Mouse (Mus musculus) stomach, embryonic 16.5 days (tissue): Measurements from ENCODE around the gene Gpr19. TPM values are rescaled to one million over a fixed set of nuclear protein-coding genes. Genes with fewer than 3 reads are reported as not detected.

Experiments used
- ATAC-seq: fragments of 200-750 bp; cut with Nextera tagmentation; 2 replicates; pipeline ENCODE4 v1.8.0; 2017; ENCODE audit warnings: moderate number of reproducible peaks, moderate TSS enrichment; ENCODE audit not compliant: insufficient read depth, low FRiP score
- H3K27ac ChIP-seq: fragments of 300-500 bp; sonication (generic); 2 replicates; pipeline ENCODE4 v1.5.1; 2014; ENCODE audit warnings: low read length
- H3K27me3 ChIP-seq: fragments of 300-500 bp; sonication (generic); 2 replicates; pipeline ENCODE4 v1.6.1; 2014; ENCODE audit warnings: low read length, control low read depth, mixed read lengths; ENCODE audit not compliant: control insufficient read depth, insufficient read depth
- H3K36me3 ChIP-seq: fragments of 300-500 bp; sonication (generic); 2 replicates; pipeline ENCODE4 v1.6.1; 2014; ENCODE audit warnings: low read length; ENCODE audit not compliant: control insufficient read depth, insufficient read depth
- H3K4me1 ChIP-seq: fragments of 300-500 bp; sonication (generic); 2 replicates; pipeline ENCODE4 v1.6.1; 2014; ENCODE audit warnings: low read length, control low read depth, mixed read lengths; ENCODE audit not compliant: control insufficient read depth, insufficient read depth
- H3K4me2 ChIP-seq: fragments of 300-500 bp; sonication (generic); 2 replicates; pipeline ENCODE4 v1.6.1; 2014; ENCODE audit warnings: low read depth, low read length, mixed read lengths
- H3K4me3 ChIP-seq: fragments of 300-500 bp; sonication (generic); replicated peaks from 2 replicates; pipeline ENCODE4 v1.5.1; 2014; ENCODE audit warnings: mild to moderate bottlenecking, low read length
- H3K9ac ChIP-seq: fragments of 300-500 bp; sonication (generic); 2 replicates; pipeline ENCODE4 v1.6.1; 2014; ENCODE audit warnings: low read length
- H3K9me3 ChIP-seq: fragments of 300-500 bp; sonication (generic); replicated peaks from 2 replicates; pipeline ENCODE4 v1.6.1; 2016; ENCODE audit warnings: low read length, control low read depth; ENCODE audit not compliant: control insufficient read depth
- WGBS: fragments of 180-500 bp; shearing (Covaris S2); extraction: QIAGEN DNeasy Blood & Tissue Kit; methylation state at CpG from one replicate; pipeline ENCODE4 v1.1.7; 2014; 5-methylcytosine and 5-hydroxymethylcytosine counted together
- polyA plus RNA-seq: library from polyadenylated mRNA; unstranded; fragments of >200 nt; fragmentation: Nextera tagmentation; extraction: Ambion mirVana; gene quantifications from 2 replicates; pipeline ENCODE4 v1.2.1, GENCODE M21; 2015

Gene Gpr19
- polyA plus RNA-seq, 1 experiment from 2014 or later = 9.7 TPM

- H3K27ac ChIP-seq = no peak overlapping the region
- 90% methylated on average over 12 of the region's 12 CpGs for WGBS
- H3K4me2 ChIP-seq = no peak overlapping the region
These were observed 28.1 kb downstream of the Gpr19 start for GRCm38 (mm10) chr6:134870209-134870742.

GRCm38 (mm10) chr6:134867325-134867724 is 31.1 kb downstream of the Gpr19 start:
- 87% methylated on average over 3 of the region's 3 CpGs for WGBS
- no peak overlapping the region for H3K4me3 ChIP-seq
- H3K27ac ChIP-seq = no peak overlapping the region
- no peaks in the 10 kb centered on the region for H3K9me3 ChIP-seq
- ATAC-seq = no peak
- H3K4me2 ChIP-seq = no peak overlapping the region
- no peaks in the 10 kb centered on the region for H3K27me3 ChIP-seq
- H3K36me3 ChIP-seq = peaks cover 6% of the 10 kb centered on the region; the same call in 1 of the 2 replicates
- peaks cover 7% of the 10 kb centered on the region; the same call in 1 of the 2 replicates for H3K4me1 ChIP-seq
- H3K9ac ChIP-seq = no peak overlapping the region

More at GRCm38 (mm10) chr6:134870209-134870742, 28.1 kb downstream of the Gpr19 start:
- ATAC-seq = no peak
- no peaks in the 10 kb centered on the region for H3K4me1 ChIP-seq
- H3K4me3 ChIP-seq = no peak overlapping the region
- H3K36me3 ChIP-seq = peaks cover 6% of the 10 kb centered on the region; the same call in 1 of the 2 replicates
- H3K9me3 ChIP-seq = no peaks in the 10 kb centered on the region
- no peaks in the 10 kb centered on the region for H3K27me3 ChIP-seq
- H3K9ac ChIP-seq = no peak overlapping the region

GRCm38 (mm10) chr6:134866113-134866512 is 32.3 kb downstream of the Gpr19 start:
- no peak overlapping the region for H3K4me3 ChIP-seq
- H3K36me3 ChIP-seq = peaks cover 6% of the 10 kb centered on the region; the same call in 1 of the 2 replicates
- no peaks in the 10 kb centered on the region for H3K27me3 ChIP-seq
- H3K9ac ChIP-seq = no peak overlapping the region
- WGBS = 94% methylated on average over 7 of the region's 7 CpGs
- no peaks in the 10 kb centered on the region for H3K9me3 ChIP-seq
- no peak overlapping the region for H3K4me2 ChIP-seq
- ATAC-seq = no peak
- H3K4me1 ChIP-seq = peaks cover 9% of the 10 kb centered on the region; the same call in 1 of the 2 replicates
- H3K27ac ChIP-seq = no peak overlapping the region

- under 1% methylated on average over 19 of the region's 19 CpGs for WGBS
- peak overlapping the region; percentile 24 for H3K4me3 ChIP-seq
These were observed 35.2 kb downstream of the Gpr19 start for GRCm38 (mm10) chr6:134863146-134863545.

GRCm38 (mm10) chr6:134862671-134863104 is 35.7 kb downstream of the Gpr19 start:
- ATAC-seq = peak; percentile 38; the same call in 1 of the 2 replicates
- Histone ChIP-seq H3K27me3 (no peaks in the 10 kb centered on the region), H3K27ac (peak overlapping the region; percentile 20; the same call in 1 of the 2 replicates), H3K4me1 (peaks cover 17% of the 10 kb centered on the region; the same call in 1 of the 2 replicates), H3K9me3 (no peaks in the 10 kb centered on the region), H3K9ac (no peak overlapping the region), H3K4me3 (peak overlapping the region; percentile 24), H3K36me3 (no peaks in the 10 kb centered on the region), H3K4me2 (peak overlapping the region; percentile 50)
- WGBS = 19% methylated on average over 13 of the region's 13 CpGs

More at GRCm38 (mm10) chr6:134863146-134863545, 35.2 kb downstream of the Gpr19 start:
- Histone ChIP-seq H3K27me3 (no peaks in the 10 kb centered on the region), H3K27ac (peak overlapping the region; percentile 20; the same call in 1 of the 2 replicates), H3K9me3 (no peaks in the 10 kb centered on the region), H3K9ac (no peak overlapping the region), H3K4me2 (peak overlapping the region; percentile 50), H3K36me3 (no peaks in the 10 kb centered on the region), H3K4me1 (peaks cover 17% of the 10 kb centered on the region; the same call in 1 of the 2 replicates)
- peak; percentile 76; the same call in 1 of the 2 replicates for ATAC-seq

GRCm38 (mm10) chr6:134861386-134861785 is 37.0 kb downstream of the Gpr19 start:
- Histone ChIP-seq H3K4me1 (peaks cover 17% of the 10 kb centered on the region; the same call in 1 of the 2 replicates), H3K9ac (no peak overlapping the region), H3K9me3 (no peaks in the 10 kb centered on the region), H3K36me3 (no peaks in the 10 kb centered on the region; the same call in 1 of the 2 replicates), H3K27ac (no peak overlapping the region), H3K4me2 (no peak overlapping the region), H3K27me3 (no peaks in the 10 kb centered on the region), H3K4me3 (no peak overlapping the region)
- 89% methylated on average over 12 of the region's 12 CpGs for WGBS
- ATAC-seq = no peak

GRCm38 (mm10) chr6:134860275-134860674 is 38.1 kb downstream of the Gpr19 start:
- H3K27me3 ChIP-seq = no peaks in the 10 kb centered on the region
- H3K36me3 ChIP-seq = no peaks in the 10 kb centered on the region; the same call in 1 of the 2 replicates
- peaks cover 17% of the 10 kb centered on the region; the same call in 1 of the 2 replicates for H3K4me1 ChIP-seq
- no peak overlapping the region for H3K9ac ChIP-seq
- WGBS = 34% methylated on average over 4 of the region's 4 CpGs
- no peak overlapping the region for H3K4me2 ChIP-seq
- H3K9me3 ChIP-seq = no peaks in the 10 kb centered on the region
- 0 out of 2 replicates have a peak overlapping the region, but pooled peaks have one; percentile 20 for H3K27ac ChIP-seq
- ATAC-seq = peak; percentile 23; the same call in 1 of the 2 replicates
- H3K4me3 ChIP-seq = no peak overlapping the region

- Histone ChIP-seq H3K9me3 (no peaks in the 10 kb centered on the region), H3K9ac (no peak overlapping the region), H3K4me1 (peaks cover 17% of the 10 kb centered on the region; the same call in 1 of the 2 replicates), H3K4me2 (no peak overlapping the region), H3K27me3 (no peaks in the 10 kb centered on the region), H3K27ac (no peak overlapping the region), H3K36me3 (no peaks in the 10 kb centered on the region; the same call in 1 of the 2 replicates), H3K4me3 (no peak overlapping the region)
- WGBS = 91% methylated on average over 6 of the region's 6 CpGs
- no peak for ATAC-seq
These were observed 39.4 kb downstream of the Gpr19 start for GRCm38 (mm10) chr6:134859021-134859420.

- Histone ChIP-seq H3K27me3 (no peaks in the 10 kb centered on the region), H3K4me3 (no peak overlapping the region), H3K27ac (no peak overlapping the region), H3K4me1 (peaks cover 6% of the 10 kb centered on the region; the same call in 1 of the 2 replicates), H3K9ac (no peak overlapping the region), H3K36me3 (no peaks in the 10 kb centered on the region; the same call in 1 of the 2 replicates), H3K9me3 (no peaks in the 10 kb centered on the region), H3K4me2 (no peak overlapping the region)
- no peak for ATAC-seq
- 84% methylated on average over 16 of the region's 16 CpGs for WGBS
These were observed 42.5 kb downstream of the Gpr19 start for GRCm38 (mm10) chr6:134855926-134856325.
